Mouse (Mus musculus) hematopoietic multipotent progenitor cell, adult 10-12 weeks (in vitro differentiated cells): ENCODE data around the gene Fam69b. TPM values are rescaled to one million over a fixed set of nuclear protein-coding genes. Genes with fewer than 3 reads are reported as not detected.

Source experiments
- polyA plus RNA-seq: library from polyadenylated mRNA; stranded (reverse); fragments of >175 nt; gene quantifications from 2 replicates; pipeline ENCODE4 v1.2.3, GENCODE M21; 2012; ENCODE audit warnings: low replicate concordance

Fam69b gene
- polyA plus RNA-seq: 1.1 and 2.0 TPM in 2 replicates

DNA sequence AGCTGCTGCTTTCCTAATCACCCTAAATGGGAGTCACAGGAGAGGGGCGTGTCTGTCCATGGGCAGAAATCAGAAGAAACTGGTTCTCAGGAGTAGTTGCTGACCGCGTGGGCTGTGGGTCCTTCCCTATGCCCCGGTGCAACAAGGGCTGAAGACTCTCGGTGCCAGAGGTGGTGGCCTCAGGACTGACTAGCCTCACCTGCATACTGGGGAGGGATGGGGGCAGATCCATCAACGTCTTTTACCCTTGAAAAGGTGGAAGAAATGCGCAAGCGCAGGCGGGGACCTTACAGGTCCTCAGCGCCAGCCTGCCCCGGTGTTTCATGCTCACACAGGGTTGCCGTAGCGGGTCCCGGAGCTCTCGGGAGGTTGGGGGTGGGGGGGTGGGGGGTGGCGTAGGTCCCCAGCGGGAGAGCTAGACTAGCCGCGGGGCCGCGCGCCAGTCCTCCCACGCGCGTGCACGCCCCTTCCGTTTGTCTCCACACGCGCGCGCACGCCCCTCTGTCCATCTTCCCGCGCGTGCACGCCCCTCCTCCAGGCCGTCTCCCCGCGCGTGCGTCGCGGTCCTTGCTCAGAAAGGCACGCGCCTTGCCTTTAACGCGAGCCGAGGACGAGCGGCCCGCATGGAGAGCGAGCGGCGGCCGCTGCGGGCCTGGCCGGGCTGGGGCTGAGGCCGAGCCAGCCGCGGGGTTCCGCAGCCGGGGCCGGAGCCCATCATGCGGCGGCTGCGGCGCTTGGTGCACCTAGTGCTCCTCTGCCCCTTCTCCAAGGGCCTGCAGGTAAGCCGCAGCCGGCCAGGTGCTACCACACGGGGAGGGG is at the start of gene Fam69b:
Gene Fam69b, plus strand, starts transcription at position 537 of the 819 bp plus-strand sequence.

GRCm38 (mm10) chr2:26579714-26580113 is 48.5 kb upstream of the Fam69b start, which contains the start of gene Egfl7:
TSS of gene Egfl7 (plus strand) at chr2:26580014.

DNA sequence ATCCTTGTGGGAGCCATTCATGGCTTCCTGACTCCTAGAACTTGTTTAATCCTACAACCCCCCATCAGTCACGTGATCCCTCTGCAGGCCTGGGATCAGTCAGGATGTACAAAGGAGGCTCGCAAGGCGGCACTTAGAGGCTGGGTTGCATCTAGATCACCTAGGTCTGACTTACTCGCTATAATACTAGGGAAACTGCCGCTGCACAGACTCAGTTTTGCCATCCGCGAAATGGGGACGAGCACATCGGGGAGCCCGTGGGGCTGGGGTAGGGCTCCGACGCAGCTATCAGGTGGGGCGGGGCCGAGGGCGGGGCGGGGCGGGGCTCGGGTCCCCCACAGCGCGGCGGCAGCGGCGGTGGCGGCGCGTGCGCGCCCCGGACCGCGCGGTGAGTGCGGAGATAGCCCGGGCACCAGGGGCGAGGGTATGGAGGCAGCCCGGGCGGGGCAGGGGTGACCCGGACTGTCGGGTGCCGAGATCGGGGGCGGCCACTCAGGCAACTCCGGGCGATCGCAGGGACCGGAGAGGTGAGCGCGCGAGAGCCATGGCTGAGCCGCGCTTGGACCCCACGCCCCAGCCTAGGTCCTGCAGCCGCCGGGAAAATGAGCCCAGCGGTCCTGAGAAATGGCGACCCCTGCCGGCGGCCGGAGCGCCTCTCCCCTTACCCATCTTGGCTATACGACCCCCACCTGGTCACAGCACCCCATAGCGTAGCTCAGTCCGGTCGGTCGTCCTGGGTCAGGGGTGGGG is 41.8 kb upstream of the Fam69b start, which contains the start of gene Gm20532:
Gene Gm20532, plus strand, starts transcription at position 346 of the 750 bp plus-strand sequence.

GRCm38 (mm10) chr2:26603720-26604671 is 24.3 kb upstream of the Fam69b start, which contains the start of gene Agpat2:
TSS of gene Agpat2 (minus strand) at chr2:26604417.

DNA sequence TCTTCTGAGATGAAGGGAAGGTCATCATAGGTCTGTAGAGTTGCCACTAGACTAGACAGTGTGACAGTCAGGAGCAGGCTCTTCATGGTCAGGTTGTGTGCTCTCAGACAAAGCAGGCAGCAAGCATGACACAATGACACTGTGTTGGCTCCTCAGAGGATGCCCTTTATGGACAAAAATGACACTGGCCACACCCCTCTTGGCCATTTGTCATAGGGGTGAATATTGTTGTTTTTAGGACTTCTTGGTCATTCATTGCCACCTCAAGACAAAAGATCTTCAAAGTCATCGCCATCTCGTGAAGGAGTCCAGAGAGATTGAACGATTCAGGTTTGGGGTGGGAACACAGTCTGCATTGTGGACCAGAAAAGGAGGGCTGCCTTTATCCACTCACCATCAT is 42.9 kb downstream of the Fam69b start, which contains the start of gene Lcn4:
Gene Lcn4, minus strand, starts transcription at position 101 of the 400 bp plus-strand sequence.

Other genes starting within 250 kb of the Fam69b start
- 44.9 and 49.0 TPM in 2 replicates for gene Snapc4, start 247.8 kb upstream of the Fam69b start, polyA plus RNA-seq
- 76.2 and 135 TPM in 2 replicates for gene Entr1, start 239.1 kb upstream of the Fam69b start, polyA plus RNA-seq
- 193 and 219 TPM in 2 replicates for gene Pmpca, start 239.1 kb upstream of the Fam69b start, polyA plus RNA-seq
- 20.0 and 21.3 TPM in 2 replicates for gene Inpp5e, start 219.3 kb upstream of the Fam69b start, polyA plus RNA-seq
- gene Sec16a, start 183.2 kb upstream of the Fam69b start, polyA plus RNA-seq: 40.3 and 54.5 TPM in 2 replicates
- gene Notch1, start 111.8 kb upstream of the Fam69b start, polyA plus RNA-seq: 58.7 and 58.9 TPM in 2 replicates
- 2.6 and 9.0 TPM in 2 replicates for gene Egfl7, start 48.4 kb upstream of the Fam69b start, polyA plus RNA-seq
- 0.38 TPM in 1 of 2 replicates, not detected in the other for gene Gm20532, start 41.8 kb upstream of the Fam69b start, polyA plus RNA-seq
- 30.6 and 53.9 TPM in 2 replicates for gene Agpat2, start 24.0 kb upstream of the Fam69b start, polyA plus RNA-seq
- gene Lcn4, start 42.8 kb downstream of the Fam69b start, polyA plus RNA-seq: 0.49 TPM in 1 of 2 replicates, not detected in the other
- not detected in 2 replicates for gene Abo, start 236.5 kb downstream of the Fam69b start, polyA plus RNA-seq